Mouse (Mus musculus): Measurements from ENCODE around the gene Olfr70. TPM values are rescaled to one million over a fixed set of nuclear protein-coding genes. Genes with fewer than 3 reads are reported as not detected.

The Olfr70 gene
- total RNA-seq, 2 experiments from 2014 or later: not detected

GRCm38 (mm10) chr4:43720491-43721228 is 20.1 kb upstream of the Olfr70 start:
- ATAC-seq (replicated peaks; ENCODE audit: low FRiP score, low TSS enrichment, poor library complexity, severe bottlenecking): no peak

GRCm38 (mm10) chr4:43713652-43714219 is 13.1 kb upstream of the Olfr70 start:
- no peak for ATAC-seq (replicated peaks; ENCODE audit: low FRiP score, low TSS enrichment, poor library complexity, severe bottlenecking)

- ATAC-seq (replicated peaks; ENCODE audit: low FRiP score, low TSS enrichment, poor library complexity, severe bottlenecking): peak; percentile 68; the same call in 1 of the 2 replicates
These were observed 11.2 kb upstream of the Olfr70 start for GRCm38 (mm10) chr4:43711821-43712220.

- ATAC-seq (replicated peaks; ENCODE audit: low FRiP score, low TSS enrichment, poor library complexity, severe bottlenecking): no peak
These were observed 9.3 kb upstream of the Olfr70 start, which contains the start of gene Olfr71 for GRCm38 (mm10) chr4:43709869-43710268. Gene Olfr71, minus strand, starts transcription at chr4:43710255.

GRCm38 (mm10) chr4:43705991-43706390 is 5.4 kb upstream of the Olfr70 start:
- ATAC-seq (replicated peaks; ENCODE audit: low FRiP score, low TSS enrichment, poor library complexity, severe bottlenecking): no peak

- ATAC-seq (replicated peaks; ENCODE audit: low FRiP score, low TSS enrichment, poor library complexity, severe bottlenecking): no peak
These were observed 3.2 kb upstream of the Olfr70 start for GRCm38 (mm10) chr4:43703851-43704250.

- ATAC-seq (replicated peaks; ENCODE audit: low FRiP score, low TSS enrichment, poor library complexity, severe bottlenecking): 0 out of 2 replicates have a peak, but pooled peaks have one; percentile 59
These were observed 2.8 kb upstream of the Olfr70 start for GRCm38 (mm10) chr4:43703439-43703838.

GRCm38 (mm10) chr4:43696561-43696960 is 4.0 kb downstream of the Olfr70 start:
- no peak for ATAC-seq (replicated peaks; ENCODE audit: low FRiP score, low TSS enrichment, poor library complexity, severe bottlenecking)

- no peak for ATAC-seq (replicated peaks; ENCODE audit: low FRiP score, low TSS enrichment, poor library complexity, severe bottlenecking)
These were observed 5.3 kb downstream of the Olfr70 start for GRCm38 (mm10) chr4:43695249-43695671.

GRCm38 (mm10) chr4:43694439-43695248 is 6.0 kb downstream of the Olfr70 start:
- peak; percentile 65 for ATAC-seq (replicated peaks; ENCODE audit: low FRiP score, low TSS enrichment, poor library complexity, severe bottlenecking)

- ATAC-seq (replicated peaks; ENCODE audit: low FRiP score, low TSS enrichment, poor library complexity, severe bottlenecking): peak; percentile 48; the same call in 1 of the 2 replicates
These were observed 6.8 kb downstream of the Olfr70 start for GRCm38 (mm10) chr4:43693806-43694241.

GRCm38 (mm10) chr4:43691026-43691425 is 9.6 kb downstream of the Olfr70 start:
- ATAC-seq (replicated peaks; ENCODE audit: low FRiP score, low TSS enrichment, poor library complexity, severe bottlenecking): no peak

- ATAC-seq (replicated peaks; ENCODE audit: low FRiP score, low TSS enrichment, poor library complexity, severe bottlenecking): no peak
These were observed 10.6 kb downstream of the Olfr70 start for GRCm38 (mm10) chr4:43690021-43690420.

GRCm38 (mm10) chr4:43679416-43680043 is 21.1 kb downstream of the Olfr70 start:
- no peak for ATAC-seq (replicated peaks; ENCODE audit: low FRiP score, low TSS enrichment, poor library complexity, severe bottlenecking)

- ATAC-seq (replicated peaks; ENCODE audit: low FRiP score, low TSS enrichment, poor library complexity, severe bottlenecking): no peak
These were observed 22.1 kb downstream of the Olfr70 start for GRCm38 (mm10) chr4:43678541-43678940.

GRCm38 (mm10) chr4:43675608-43676007 is 25.0 kb downstream of the Olfr70 start:
- ATAC-seq (replicated peaks; ENCODE audit: low FRiP score, low TSS enrichment, poor library complexity, severe bottlenecking): no peak

GRCm38 (mm10) chr4:43674974-43675373 is 25.6 kb downstream of the Olfr70 start:
- no peak for ATAC-seq (replicated peaks; ENCODE audit: low FRiP score, low TSS enrichment, poor library complexity, severe bottlenecking)

- ATAC-seq (replicated peaks; ENCODE audit: low FRiP score, low TSS enrichment, poor library complexity, severe bottlenecking): no peak
These were observed 26.9 kb downstream of the Olfr70 start for GRCm38 (mm10) chr4:43673703-43674102.

- ATAC-seq (replicated peaks; ENCODE audit: low FRiP score, low TSS enrichment, poor library complexity, severe bottlenecking): peak; percentile 54
These were observed 28.5 kb downstream of the Olfr70 start for GRCm38 (mm10) chr4:43672070-43672469.

GRCm38 (mm10) chr4:43669428-43669794 is 31.2 kb downstream of the Olfr70 start:
- peak; percentile 27 for ATAC-seq (replicated peaks; ENCODE audit: low FRiP score, low TSS enrichment, poor library complexity, severe bottlenecking)

All from megakaryocyte-erythroid progenitor cell, adult 5-6 weeks (primary cell).